Mouse (Mus musculus) liver, postnatal 0 days (tissue): ENCODE measurements around the gene Pcca.

ENCODE experiments used
- CTCF ChIP-seq: sonication (generic); IDR thresholded peaks from 2 replicates; pipeline ENCODE4 v1.5.1; 2016; ENCODE audit warnings: antibody characterized with exemption, low read depth
- EP300 ChIP-seq: IDR thresholded peaks from 2 replicates; pipeline ENCODE4 v1.6.1; 2016; ENCODE audit warnings: antibody characterized with exemption, low read depth, mild to moderate bottlenecking

DNA sequence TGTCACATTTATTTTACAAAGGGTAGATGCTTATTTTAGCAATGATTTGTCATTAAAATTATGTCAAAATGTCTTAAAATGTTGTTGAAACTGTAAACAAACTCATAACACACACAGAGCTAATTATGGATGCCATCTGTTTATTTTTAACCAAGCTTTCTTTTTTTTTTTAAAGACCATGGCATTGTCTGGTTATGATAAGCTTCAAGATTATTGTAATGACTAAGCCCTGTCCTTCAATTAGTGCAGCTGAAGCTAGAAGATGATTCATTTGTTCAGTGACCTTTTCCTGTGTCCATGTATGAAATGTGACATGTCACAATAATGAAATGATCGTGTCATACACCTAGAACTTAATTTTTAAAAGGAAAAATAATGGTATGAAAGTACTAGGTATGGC is 149.5 kb downstream of the Pcca start:
- TF ChIP-seq EP300 (no peak), CTCF (no peak)
